Comparison of ENCODE assay signal across 21 mouse cellular contexts in genomic region chr1:107588642-107589041, GRCm38 (mm10). TPM values are rescaled to one million over a fixed set of nuclear protein-coding genes. Genes with fewer than 3 reads are reported as not detected.
A peak's percentile ranks its signal among the peaks of the same experiment; 100 is the strongest.
DNase-seq lines count a peak whose midpoint lies in the region; ATAC-seq and TF ChIP-seq lines count a peak whose summit lies in the region.
"Had no signal": no experiment of that assay in that cellular context is flagged by ENCODE, and none has a peak within 500 bp of the region (broad histone marks: within the 10 kb centered on the region; RNA-seq: fewer than 3 reads in every experiment).

No protein-coding gene starts in this region.

- H3K36me3 ChIP-seq in forebrain, embryonic 13.5 days (ENCODE audit: poor library complexity, severe bottlenecking): no peaks in the 10 kb centered on the region
- H3K36me3 ChIP-seq in forebrain, embryonic 10.5 days (replicated peaks): no peaks in the 10 kb centered on the region
- H3K36me3 ChIP-seq in stomach, postnatal 0 days (ENCODE audit: control insufficient read depth, insufficient read depth, low read length): no peaks in the 10 kb centered on the region
- H3K36me3 ChIP-seq: G1E; heart, embryonic 10.5 days; hindbrain, embryonic 10.5 days; kidney, embryonic 15.5 days; limb, embryonic 15.5 days; midbrain, embryonic 12.5 days; neural tube, embryonic 13.5 days had no signal

- no peaks in the 10 kb centered on the region for H3K27me3 ChIP-seq in forebrain, embryonic 13.5 days
- H3K27me3 ChIP-seq in forebrain, embryonic 10.5 days (ENCODE audit: poor library complexity, severe bottlenecking): no peaks in the 10 kb centered on the region
- H3K27me3 ChIP-seq in stomach, postnatal 0 days (ENCODE audit: control insufficient read depth, insufficient read depth, low read length): no peaks in the 10 kb centered on the region
- H3K27me3 ChIP-seq: kidney, embryonic 15.5 days; limb, embryonic 15.5 days; midbrain, embryonic 12.5 days; neural tube, embryonic 13.5 days had no signal

- H3K9ac ChIP-seq in forebrain, embryonic 13.5 days: no peak overlapping the region
- H3K9ac ChIP-seq in stomach, postnatal 0 days (ENCODE audit: low read length): no peak overlapping the region
- H3K9ac ChIP-seq: kidney, embryonic 15.5 days; limb, embryonic 15.5 days; midbrain, embryonic 12.5 days; neural tube, embryonic 13.5 days had no signal

- TF ChIP-seq CTCF in stomach, postnatal 0 days (IDR thresholded peaks at IDR 0.05; ENCODE audit: low read depth): no peak

- H3K27ac ChIP-seq in forebrain, embryonic 13.5 days: no peak overlapping the region
- no peak overlapping the region for H3K27ac ChIP-seq in forebrain, embryonic 10.5 days
- H3K27ac ChIP-seq in stomach, postnatal 0 days (replicated peaks): no peak overlapping the region
- H3K27ac ChIP-seq: heart, embryonic 10.5 days; hindbrain, embryonic 10.5 days; kidney, embryonic 15.5 days; limb, embryonic 15.5 days; midbrain, embryonic 12.5 days; neural tube, embryonic 13.5 days had no signal

- no peaks in the 10 kb centered on the region for H3K9me3 ChIP-seq in forebrain, embryonic 13.5 days (replicated peaks)
- H3K9me3 ChIP-seq in forebrain, embryonic 10.5 days: no peaks in the 10 kb centered on the region
- H3K9me3 ChIP-seq in stomach, postnatal 0 days (ENCODE audit: control insufficient read depth, low read length): no peaks in the 10 kb centered on the region
- H3K9me3 ChIP-seq: heart, embryonic 10.5 days; hindbrain, embryonic 10.5 days; kidney, embryonic 15.5 days; limb, embryonic 15.5 days; midbrain, embryonic 12.5 days; neural tube, embryonic 13.5 days had no signal

- H3K4me3 ChIP-seq in forebrain, embryonic 13.5 days: no peak overlapping the region
- H3K4me3 ChIP-seq in forebrain, embryonic 10.5 days: no peak overlapping the region
- H3K4me3 ChIP-seq in stomach, postnatal 0 days (ENCODE audit: low read depth, low read length): no peak overlapping the region
- H3K4me3 ChIP-seq: heart, embryonic 10.5 days; hindbrain, embryonic 10.5 days; kidney, embryonic 15.5 days; limb, embryonic 15.5 days; midbrain, embryonic 12.5 days; neural tube, embryonic 13.5 days had no signal

- no peaks in the 10 kb centered on the region; the same call in 1 of the 2 replicates for H3K4me1 ChIP-seq in forebrain, embryonic 13.5 days
- 0 out of 2 replicates have a peak, but pooled peaks cover 3% of the 10 kb centered on the region for H3K4me1 ChIP-seq in forebrain, embryonic 10.5 days
- H3K4me1 ChIP-seq in stomach, postnatal 0 days (replicated peaks; ENCODE audit: control insufficient read depth, insufficient read depth): no peaks in the 10 kb centered on the region
- H3K4me1 ChIP-seq: limb, embryonic 15.5 days; midbrain, embryonic 12.5 days; neural tube, embryonic 13.5 days had no signal

- 42% methylated on average over 1 of the region's 1 CpGs for WGBS in forebrain, embryonic 13.5 days
- 74% methylated on average over 1 of the region's 1 CpGs for WGBS in forebrain, embryonic 10.5 days
- WGBS in stomach, postnatal 0 days: 67% methylated on average over 1 of the region's 1 CpGs

- no peak for TF ChIP-seq EP300 in stomach, postnatal 0 days (optimal IDR thresholded peaks at IDR 0.05)

- ATAC-seq in forebrain, embryonic 13.5 days: 0 out of 2 replicates have a peak, but pooled peaks have one; percentile 14
- no peak for ATAC-seq in stomach, postnatal 0 days (ENCODE audit: low FRiP score, low TSS enrichment)
- ATAC-seq: intestine, embryonic 16.5 days; lung, postnatal 0 days had no signal

- no peak overlapping the region for H3K4me2 ChIP-seq in forebrain, embryonic 13.5 days
- H3K4me2 ChIP-seq in stomach, postnatal 0 days (replicated peaks; ENCODE audit: low read depth): no peak overlapping the region
- H3K4me2 ChIP-seq: kidney, embryonic 15.5 days; limb, embryonic 15.5 days; midbrain, embryonic 12.5 days; neural tube, embryonic 13.5 days had no signal

- no peak for DNase-seq in forebrain, embryonic 10.5 days (ENCODE audit: extremely low spot score, low spot score)
- DNase-seq in layer of hippocampus, adult 9-11 months: peak; percentile 16
- DNase-seq in layer of hippocampus, adult 9-10 months (ENCODE audit: low spot score): no peak
- DNase-seq in brain, embryonic 18.5 days (ENCODE audit: low read depth, low spot score): peak; percentile 10
- DNase-seq in cerebellum, adult 9-11 months: peak; percentile 78
- DNase-seq in stomach, postnatal 0 days (ENCODE audit: low spot score): no peak
- no peak for DNase-seq in layer of hippocampus, postnatal 10 days (ENCODE audit: low spot score in 2 of 2)
- DNase-seq: adrenal gland, postnatal 25 days; layer of hippocampus, postnatal 36 days; right cerebral cortex, postnatal 14 days had no signal

RNA-seq across cellular contexts. Expression of gene Serpinb8, which starts 1.2 kb away (rescaled TPM):
- 0.23 and 0.57 TPM in 2 replicates for polyA plus RNA-seq in forebrain, embryonic 13.5 days (2015; fragmentation: Nextera tagmentation; extraction: Ambion mirVana)
- 0.31 and 0.50 TPM in 2 replicates for polyA plus RNA-seq in forebrain, embryonic 10.5 days (2016; fragmentation: Nextera tagmentation; extraction: Ambion mirVana)
- 34.6 and 37.4 TPM in 2 replicates for polyA plus RNA-seq in stomach, postnatal 0 days (2015; fragmentation: Nextera tagmentation; extraction: Ambion mirVana)
- total RNA-seq in layer of hippocampus, postnatal 10 days (2021): 1 to 10 TPM; 4.1 TPM
- total RNA-seq: megakaryocyte progenitor cell, adult 5-6 weeks had no signal

Comparison
In these comparisons a context has a peak if more than half of its experiments do, and no peak if none do; other contexts are left out.
1. DNase-seq: peak in layer of hippocampus, adult 9-11 months (single experiment), brain, embryonic 18.5 days (single experiment) and cerebellum, adult 9-11 months (single experiment); none in forebrain, embryonic 10.5 days (single experiment), layer of hippocampus, adult 9-10 months (single experiment), stomach, postnatal 0 days (single experiment) and layer of hippocampus, postnatal 10 days (0 of 2).
2. RNA of gene Serpinb8, which starts 1.2 kb away (polyA plus RNA-seq): 34.6 to 37.4 TPM in stomach, postnatal 0 days; 0.31 to 0.50 TPM in forebrain, embryonic 10.5 days and 0.23 to 0.57 TPM in forebrain, embryonic 13.5 days; every median in the first group is over 10 times any median in the second.